Mouse (Mus musculus) liver, postnatal 0 days (tissue): ENCODE data around the gene Olfr690.

Source experiments
- CTCF ChIP-seq: sonication (generic); IDR thresholded peaks from 2 replicates; pipeline ENCODE4 v1.5.1; 2016; ENCODE audit warnings: antibody characterized with exemption, low read depth
- EP300 ChIP-seq: IDR thresholded peaks from 2 replicates; pipeline ENCODE4 v1.6.1; 2016; ENCODE audit warnings: antibody characterized with exemption, low read depth, mild to moderate bottlenecking

DNA sequence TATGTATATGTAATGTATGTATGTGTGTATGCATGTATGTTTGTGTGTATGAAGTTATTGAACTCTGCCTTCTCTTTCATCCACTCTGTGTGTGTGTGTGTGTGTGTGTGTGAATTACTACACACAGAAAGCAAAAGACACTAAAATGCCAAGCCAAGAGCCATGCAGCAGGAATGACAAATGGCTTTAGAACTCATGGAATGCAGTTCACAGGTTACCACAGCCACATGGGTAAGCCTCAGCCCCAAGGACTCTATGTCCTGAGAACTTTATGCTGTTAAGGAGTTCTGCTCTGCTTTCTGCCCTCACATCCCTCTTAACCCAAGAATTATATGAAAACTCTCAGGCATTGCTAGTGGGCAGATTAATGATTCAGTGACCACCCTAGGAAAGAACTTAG, 43.9 kb downstream of the Olfr690 start:
- TF ChIP-seq EP300: no peak
- TF ChIP-seq CTCF: no peak
